Comparison of ENCODE assay signal across 10 mouse cellular contexts in genomic region chr11:107415901-107416560, GRCm38 (mm10). TPM values are rescaled to one million over a fixed set of nuclear protein-coding genes. Genes with fewer than 3 reads are reported as not detected.
A peak's percentile ranks its signal among the peaks of the same experiment; 100 is the strongest.
DNase-seq lines count a peak whose midpoint lies in the region; ATAC-seq and TF ChIP-seq lines count a peak whose summit lies in the region.
"Had no signal": no experiment of that assay in that cellular context is flagged by ENCODE, and none has a peak within 500 bp of the region (broad histone marks: within the 10 kb centered on the region; RNA-seq: fewer than 3 reads in every experiment).

No protein-coding gene starts in this region.

- no peak for DNase-seq in heart, postnatal 36 days
- no peak for DNase-seq in liver, embryonic 14.5 days (ENCODE audit: low read depth in 3 of 3, low spot score in 3 of 3)
- DNase-seq in right cerebral cortex, adult 2 months (ENCODE audit: low spot score in 2 of 2) = no peak
- no peak for DNase-seq in frontal cortex, adult 2 months (ENCODE audit: extremely low spot score in 1 of 2, low spot score in 1 of 2)
- no peak for DNase-seq in layer of hippocampus, adult 11-12 months (ENCODE audit: low spot score)
- DNase-seq: cerebellum, adult 18-20 months; spleen, adult 18-20 months had no signal

- no peak overlapping the region for H3K4me2 ChIP-seq in heart, embryonic 13.5 days
- H3K4me2 ChIP-seq in forebrain, embryonic 12.5 days = peak overlapping the region; percentile 43
- peak overlapping the region; percentile 72 for H3K4me2 ChIP-seq in liver, embryonic 14.5 days (ENCODE audit: low read depth)

- TF ChIP-seq CTCF in E14TG2a.4 (conservative IDR thresholded peaks at IDR 0.05; ENCODE audit: low read length) = no peak
- no peak for TF ChIP-seq CTCF in liver, embryonic 14.5 days (IDR thresholded peaks at IDR 0.05; ENCODE audit: low read depth)

- H3K27ac ChIP-seq in heart, embryonic 13.5 days (replicated peaks) = peak overlapping the region; percentile 68
- H3K27ac ChIP-seq in forebrain, embryonic 12.5 days = peak overlapping the region; percentile 96
- peak overlapping the region; percentile 56 for H3K27ac ChIP-seq in liver, embryonic 14.5 days

- intact Hi-C loops in heart, postnatal 36 days (cut with DNase I) = loop anchor here (5.0 kb wide), 1 partner anchor 36 kb away; no protein-coding TSS in a partner anchor

- TF ChIP-seq EP300 in liver, embryonic 14.5 days (IDR thresholded peaks at IDR 0.05; ENCODE audit: low read depth) = no peak

- no peak for ATAC-seq in heart, embryonic 13.5 days (ENCODE audit: extremely low read depth, insufficient number of reproducible peaks, low FRiP score, low TSS enrichment)
- no peak for ATAC-seq in forebrain, embryonic 12.5 days (ENCODE audit: low FRiP score)
- no peak for ATAC-seq in liver, embryonic 14.5 days (ENCODE audit: insufficient read depth)

- 81% methylated on average over 10 of the region's 10 CpGs for WGBS in heart, embryonic 13.5 days
- WGBS in forebrain, embryonic 12.5 days = 16% methylated on average over 10 of the region's 10 CpGs
- WGBS in liver, embryonic 14.5 days (ENCODE audit: insufficient replicate concordance) = 53% methylated on average over 10 of the region's 10 CpGs

- H3K9ac ChIP-seq in heart, embryonic 13.5 days = no peak overlapping the region
- H3K9ac ChIP-seq in forebrain, embryonic 12.5 days = peak overlapping the region; percentile 38; the same call in 1 of the 2 replicates
- H3K9ac ChIP-seq in liver, embryonic 14.5 days (replicated peaks) = 0 out of 2 replicates have a peak overlapping the region, but pooled peaks have one; percentile 9

- H3K4me3 ChIP-seq in heart, embryonic 13.5 days = no peak overlapping the region
- H3K4me3 ChIP-seq in E14TG2a.4 (replicated peaks; ENCODE audit: low read length) = peak overlapping the region; percentile 69
- H3K4me3 ChIP-seq in forebrain, embryonic 12.5 days (replicated peaks) = no peak overlapping the region; the same call in 1 of the 2 replicates
- no peak overlapping the region for H3K4me3 ChIP-seq in liver, embryonic 14.5 days (ENCODE audit: insufficient read depth in 1 of 2, low read depth in 2 of 2, low read length in 2 of 2)

- no peaks in the 10 kb centered on the region for H3K9me3 ChIP-seq in heart, embryonic 13.5 days
- H3K9me3 ChIP-seq in E14TG2a.4 (ENCODE audit: low read length) = no peaks in the 10 kb centered on the region
- no peaks in the 10 kb centered on the region for H3K9me3 ChIP-seq in forebrain, embryonic 12.5 days
- no peaks in the 10 kb centered on the region for H3K9me3 ChIP-seq in liver, embryonic 14.5 days (ENCODE audit: control insufficient read depth, low read length)

- H3K4me1 ChIP-seq in heart, embryonic 13.5 days = peaks cover 45% of the 10 kb centered on the region
- H3K4me1 ChIP-seq in E14TG2a.4 (replicated peaks; ENCODE audit: low read depth, low read length) = peaks cover 97% of the 10 kb centered on the region
- peaks cover 61% of the 10 kb centered on the region for H3K4me1 ChIP-seq in forebrain, embryonic 12.5 days
- peaks cover 47 to 59% of the 10 kb centered on the region in 2 experiments for H3K4me1 ChIP-seq in liver, embryonic 14.5 days (replicated peaks; ENCODE audit: control insufficient read depth in 2 of 2, insufficient read depth in 2 of 2, low read length in 1 of 2)

- no peaks in the 10 kb centered on the region for H3K27me3 ChIP-seq in heart, embryonic 13.5 days (replicated peaks)
- no peaks in the 10 kb centered on the region for H3K27me3 ChIP-seq in E14TG2a.4 (ENCODE audit: insufficient read depth, low read length)
- H3K27me3 ChIP-seq in forebrain, embryonic 12.5 days = no peaks in the 10 kb centered on the region
- H3K27me3 ChIP-seq in liver, embryonic 14.5 days (ENCODE audit: control insufficient read depth, insufficient read depth, low read length) = no peaks in the 10 kb centered on the region

- H3K36me3 ChIP-seq in heart, embryonic 13.5 days = no peaks in the 10 kb centered on the region
- no peaks in the 10 kb centered on the region for H3K36me3 ChIP-seq in E14TG2a.4 (ENCODE audit: insufficient read depth, low read length)
- H3K36me3 ChIP-seq in forebrain, embryonic 12.5 days (replicated peaks) = no peaks in the 10 kb centered on the region; the same call in 1 of the 2 replicates
- no peaks in the 10 kb centered on the region for H3K36me3 ChIP-seq in liver, embryonic 14.5 days (replicated peaks; ENCODE audit: control insufficient read depth, insufficient read depth, low read depth)

RNA-seq across cellular contexts. Expression of gene Pitpnc1, which starts 54.5 kb away (rescaled TPM):
- polyA plus RNA-seq in heart, embryonic 13.5 days (2015; fragmentation: Nextera tagmentation; extraction: Ambion mirVana) = 9.3 and 9.9 TPM in 2 replicates
- total RNA-seq in heart, postnatal 36 days (2021) = 10 to 100 TPM; 60.7 to 68.4 TPM
- polyA plus RNA-seq in forebrain, embryonic 12.5 days (2016; fragmentation: Nextera tagmentation; extraction: Ambion mirVana) = 34.7 and 38.2 TPM in 2 replicates
- polyA plus RNA-seq in liver, embryonic 14.5 days (2012; rRNA removed) = 2.7 and 3.0 TPM in 2 replicates
- 5.8 and 6.7 TPM in 2 replicates for polyA plus RNA-seq in liver, embryonic 14.5 days (2014; fragmentation: Nextera tagmentation; extraction: Ambion mirVana)
- 25.3 and 26.6 TPM in 2 replicates for polyA plus RNA-seq in frontal cortex, adult 2 months (2012; rRNA removed)
